In genomic region chr17:26767100-26767753, GRCm38 (mm10) we compare ENCODE assay signal across 22 mouse cellular contexts. TPM values are rescaled to one million over a fixed set of nuclear protein-coding genes. Genes with fewer than 3 reads are reported as not detected.
A peak's percentile ranks its signal among the peaks of the same experiment; 100 is the strongest.
DNase-seq lines count a peak whose midpoint lies in the region; ATAC-seq lines count a peak whose summit lies in the region.
"Had no signal": no experiment of that assay in that cellular context is flagged by ENCODE, and none has a peak within 500 bp of the region (broad histone marks: within the 10 kb centered on the region; RNA-seq: fewer than 3 reads in every experiment).

No protein-coding gene starts in this region.

- H3K4me3 ChIP-seq in liver, embryonic 11.5 days (ENCODE audit: low read depth, low read length) = no peak overlapping the region
- no peak overlapping the region for H3K4me3 ChIP-seq in liver, embryonic 12.5 days
- no peak overlapping the region for H3K4me3 ChIP-seq in liver, embryonic 16.5 days (ENCODE audit: low read depth, low read length)
- H3K4me3 ChIP-seq: embryonic facial prominence, embryonic 12.5 days; forebrain, embryonic 13.5 days; heart, adult 2 months; heart, embryonic 15.5 days had no signal

- ATAC-seq in liver, embryonic 11.5 days (replicated peaks; ENCODE audit: low FRiP score) = peak; percentile 97
- ATAC-seq in liver, embryonic 12.5 days = peak; percentile 95
- ATAC-seq in liver, embryonic 16.5 days (ENCODE audit: low read depth) = peak; percentile 88
- ATAC-seq in inflammation-experienced regulatory T-cells, adult 6 months = no peak
- ATAC-seq: CD4-positive, CD25-positive, alpha-beta regulatory T cell, adult 4 months; forebrain, embryonic 13.5 days; forebrain, postnatal 0 days had no signal

- peak overlapping the region; percentile 68 for H3K27ac ChIP-seq in liver, embryonic 11.5 days (ENCODE audit: low read depth, low read length)
- H3K27ac ChIP-seq in liver, embryonic 12.5 days = peak overlapping the region; percentile 73
- H3K27ac ChIP-seq in liver, embryonic 16.5 days (ENCODE audit: low read length) = peak overlapping the region; percentile 61
- H3K27ac ChIP-seq: embryonic facial prominence, embryonic 12.5 days; forebrain, embryonic 13.5 days; heart, adult 2 months; heart, embryonic 15.5 days; hindbrain, embryonic 14.5 days had no signal

- H3K4me1 ChIP-seq in liver, embryonic 11.5 days (replicated peaks; ENCODE audit: control insufficient read depth, insufficient read depth, low read length) = peaks cover 7% of the 10 kb centered on the region; the same call in 1 of the 2 replicates
- peaks cover 29% of the 10 kb centered on the region for H3K4me1 ChIP-seq in liver, embryonic 12.5 days
- H3K4me1 ChIP-seq in liver, embryonic 16.5 days (ENCODE audit: control insufficient read depth, low read depth, low read length) = peaks cover 13% of the 10 kb centered on the region
- H3K4me1 ChIP-seq: embryonic facial prominence, embryonic 12.5 days; forebrain, embryonic 13.5 days; heart, embryonic 15.5 days had no signal

- no peaks in the 10 kb centered on the region for H3K36me3 ChIP-seq in liver, embryonic 11.5 days (ENCODE audit: control insufficient read depth, insufficient read depth, low read length)
- peaks cover 9% of the 10 kb centered on the region for H3K36me3 ChIP-seq in liver, embryonic 12.5 days
- H3K36me3 ChIP-seq in liver, embryonic 16.5 days (ENCODE audit: control insufficient read depth, insufficient read depth) = peaks cover 5% of the 10 kb centered on the region; the same call in 1 of the 2 replicates
- H3K36me3 ChIP-seq: embryonic facial prominence, embryonic 12.5 days had no signal

- no peaks in the 10 kb centered on the region for H3K27me3 ChIP-seq in liver, embryonic 11.5 days (replicated peaks; ENCODE audit: control insufficient read depth, insufficient read depth, low read length)
- H3K27me3 ChIP-seq in liver, embryonic 12.5 days (replicated peaks) = no peaks in the 10 kb centered on the region
- H3K27me3 ChIP-seq in liver, embryonic 16.5 days (ENCODE audit: control insufficient read depth, insufficient read depth, low read depth, low read length) = no peaks in the 10 kb centered on the region
- H3K27me3 ChIP-seq: embryonic facial prominence, embryonic 12.5 days; forebrain, embryonic 13.5 days; heart, embryonic 15.5 days had no signal

- DNase-seq in liver, embryonic 11.5 days (ENCODE audit: low spot score) = no peak
- no peak for DNase-seq in liver
- DNase-seq in embryo, embryonic 10.5 days (ENCODE audit: low spot score) = no peak
- DNase-seq in cerebellum, adult 9-10 months = no peak
- no peak for DNase-seq in right cerebral cortex, adult 18-20 months
- DNase-seq: adrenal gland, postnatal 10 days; B cell, adult 2 months; cerebellum, adult 18-20 months; cerebellum, postnatal 14 days; forebrain, postnatal 0 days; gastrocnemius, postnatal 14 days; heart, adult 2 months; heart, postnatal 14 days had no signal

- no peaks in the 10 kb centered on the region for H3K9me3 ChIP-seq in liver, embryonic 11.5 days (ENCODE audit: control insufficient read depth, low read length)
- no peaks in the 10 kb centered on the region for H3K9me3 ChIP-seq in liver, embryonic 12.5 days (replicated peaks)
- H3K9me3 ChIP-seq in liver, embryonic 16.5 days (replicated peaks; ENCODE audit: control insufficient read depth, low read length) = no peaks in the 10 kb centered on the region
- H3K9me3 ChIP-seq: embryonic facial prominence, embryonic 12.5 days; forebrain, embryonic 13.5 days; heart, embryonic 15.5 days had no signal

- 61% methylated on average over 5 of the region's 5 CpGs for WGBS in liver, embryonic 11.5 days
- 48% methylated on average over 5 of the region's 5 CpGs for WGBS in liver, embryonic 12.5 days (ENCODE audit: insufficient replicate concordance)
- 43% methylated on average over 5 of the region's 5 CpGs for WGBS in liver, embryonic 16.5 days (ENCODE audit: insufficient replicate concordance)

- no peak overlapping the region for H3K9ac ChIP-seq in liver, embryonic 11.5 days (ENCODE audit: low read depth, low read length)
- 0 out of 2 replicates have a peak overlapping the region, but pooled peaks have one; percentile 8 for H3K9ac ChIP-seq in liver, embryonic 12.5 days
- H3K9ac ChIP-seq in liver, embryonic 16.5 days (ENCODE audit: low read depth, low read length) = no peak overlapping the region
- H3K9ac ChIP-seq: embryonic facial prominence, embryonic 12.5 days; forebrain, embryonic 13.5 days; forebrain, postnatal 0 days; heart, embryonic 15.5 days; hindbrain, embryonic 14.5 days had no signal

- peak overlapping the region; percentile 28; the same call in 1 of the 2 replicates for H3K4me2 ChIP-seq in liver, embryonic 11.5 days
- peak overlapping the region; percentile 13 for H3K4me2 ChIP-seq in liver, embryonic 12.5 days
- peak overlapping the region; percentile 12; the same call in 1 of the 2 replicates for H3K4me2 ChIP-seq in liver, embryonic 16.5 days (ENCODE audit: low read depth, low read length)
- H3K4me2 ChIP-seq: embryonic facial prominence, embryonic 12.5 days; forebrain, embryonic 13.5 days; heart, embryonic 11.5 days; heart, embryonic 15.5 days; hindbrain, embryonic 14.5 days had no signal

RNA-seq across cellular contexts. Expression of gene Bnip1, which starts 13.6 kb away (rescaled TPM):
- polyA plus RNA-seq in liver, embryonic 11.5 days (2014; fragmentation: Nextera tagmentation; extraction: Ambion mirVana) = 44.0 TPM in 2 replicates
- 28.3 and 31.0 TPM in 2 replicates for polyA plus RNA-seq in liver, embryonic 12.5 days (2016; fragmentation: Nextera tagmentation; extraction: Ambion mirVana)
- polyA plus RNA-seq in liver, embryonic 16.5 days (2015; fragmentation: Nextera tagmentation; extraction: Ambion mirVana) = 20.1 and 21.4 TPM in 2 replicates
- 10 to 100 TPM; 37.8 to 39.2 (median 38.1) TPM for polyA plus RNA-seq in inflammation-experienced regulatory T-cells, adult 6 months (2017; shearing (Covaris generic))

RNA-seq across cellular contexts. Expression of gene Crebrf, which starts 51.8 kb away (rescaled TPM):
- polyA plus RNA-seq in liver, embryonic 11.5 days (2014; fragmentation: Nextera tagmentation; extraction: Ambion mirVana) = 1.8 and 2.4 TPM in 2 replicates
- 1.7 and 2.1 TPM in 2 replicates for polyA plus RNA-seq in liver, embryonic 12.5 days (2016; fragmentation: Nextera tagmentation; extraction: Ambion mirVana)
- polyA plus RNA-seq in liver, embryonic 16.5 days (2015; fragmentation: Nextera tagmentation; extraction: Ambion mirVana) = 4.0 and 5.9 TPM in 2 replicates
- 10 to 100 TPM; 29.4 to 66.0 (median 53.7) TPM for polyA plus RNA-seq in inflammation-experienced regulatory T-cells, adult 6 months (2017; shearing (Covaris generic))
